8 mouse cellular contexts compared by ENCODE assay signal in the genomic region with DNA sequence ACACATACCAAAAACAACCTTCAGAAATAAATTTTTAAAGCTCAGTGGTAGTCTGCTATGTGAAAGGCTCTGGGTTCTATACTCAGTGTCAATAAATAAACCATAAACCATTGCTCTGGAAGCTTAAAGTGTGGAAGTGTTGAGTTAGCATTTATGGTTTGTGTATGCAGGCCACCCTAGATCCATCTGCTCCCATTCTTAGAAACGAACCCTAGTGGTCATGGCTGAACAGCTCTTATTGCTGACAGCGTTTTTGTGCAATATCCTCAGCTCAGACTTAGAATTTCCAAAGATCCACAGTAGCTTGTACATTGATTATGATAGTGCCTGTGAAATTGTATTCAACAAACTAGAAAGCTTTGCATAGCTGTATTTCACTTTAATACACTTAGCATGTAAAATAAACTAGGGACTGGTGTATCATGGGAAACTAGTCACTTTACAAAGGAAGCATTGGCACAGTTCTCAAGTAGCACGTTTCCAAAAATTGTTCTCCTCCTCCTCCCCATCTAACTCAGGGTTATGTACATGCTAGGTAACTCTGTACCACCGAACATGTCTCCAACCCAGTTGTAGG.
DNase-seq lines count a peak whose midpoint lies in the region; ATAC-seq and TF ChIP-seq lines count a peak whose summit lies in the region.

No protein-coding gene starts in this region.

- no peaks in the 10 kb centered on the region for H3K27me3 ChIP-seq in heart, embryonic 15.5 days
- H3K27me3 ChIP-seq in liver, embryonic 16.5 days (ENCODE audit: control insufficient read depth, insufficient read depth, low read depth, low read length): no peaks in the 10 kb centered on the region

- peaks cover 10% of the 10 kb centered on the region; the same call in 1 of the 2 replicates for H3K4me1 ChIP-seq in brown adipose tissue, adult 24 weeks (ENCODE audit: control insufficient read depth, insufficient read depth, insufficient read length, low read length)
- H3K4me1 ChIP-seq in heart, embryonic 15.5 days (replicated peaks): peaks cover 40% of the 10 kb centered on the region
- H3K4me1 ChIP-seq in liver, embryonic 16.5 days (ENCODE audit: control insufficient read depth, low read depth, low read length): peaks cover 8% of the 10 kb centered on the region

- H3K4me2 ChIP-seq in heart, embryonic 15.5 days: peak overlapping the region; percentile 87
- H3K4me2 ChIP-seq in liver, embryonic 16.5 days (ENCODE audit: low read depth, low read length): peak overlapping the region; percentile 92

- H3K9ac ChIP-seq in heart, embryonic 15.5 days: 0 out of 2 replicates have a peak overlapping the region, but pooled peaks have one; percentile 89
- peak overlapping the region; percentile 99 for H3K9ac ChIP-seq in liver, embryonic 16.5 days (ENCODE audit: low read depth, low read length)

- peak overlapping the region; percentile 85 for H3K4me3 ChIP-seq in layer of hippocampus, adult 2 months
- H3K4me3 ChIP-seq in brown adipose tissue, adult 24 weeks (ENCODE audit: insufficient read depth, low read depth, low read length): 0 out of 2 replicates have a peak overlapping the region, but pooled peaks have one; percentile 25
- peak overlapping the region; percentile 76 for H3K4me3 ChIP-seq in heart, embryonic 15.5 days
- H3K4me3 ChIP-seq in liver, embryonic 16.5 days (ENCODE audit: low read depth, low read length): peak overlapping the region; percentile 96

- H3K9me3 ChIP-seq in heart, embryonic 15.5 days (replicated peaks): no peaks in the 10 kb centered on the region
- H3K9me3 ChIP-seq in liver, embryonic 16.5 days (replicated peaks; ENCODE audit: control insufficient read depth, low read length): no peaks in the 10 kb centered on the region

- no peak for DNase-seq in layer of hippocampus, adult 2 months (ENCODE audit: low spot score in 2 of 2)
- no peak for DNase-seq in layer of hippocampus, postnatal 36 days
- DNase-seq in retina, embryonic 14.5 days (ENCODE audit: low spot score): peak; percentile 52
- no peak for DNase-seq in right cerebral cortex, postnatal 10 days (ENCODE audit: low spot score in 2 of 2)
- DNase-seq in thymus, postnatal 36 days: no peak

- H3K27ac ChIP-seq in layer of hippocampus, adult 2 months: peak overlapping the region; percentile 100
- no peak overlapping the region for H3K27ac ChIP-seq in brown adipose tissue, adult 24 weeks (replicated peaks; ENCODE audit: low read depth, low read length)
- H3K27ac ChIP-seq in heart, embryonic 15.5 days: peak overlapping the region; percentile 99
- peak overlapping the region; percentile 31; the same call in 1 of the 2 replicates for H3K27ac ChIP-seq in liver, embryonic 16.5 days (ENCODE audit: low read length)

- H3K36me3 ChIP-seq in heart, embryonic 15.5 days: no peaks in the 10 kb centered on the region
- no peaks in the 10 kb centered on the region for H3K36me3 ChIP-seq in liver, embryonic 16.5 days (ENCODE audit: control insufficient read depth, insufficient read depth)

- 39% methylated on average over 4 of the region's 4 CpGs for WGBS in heart, embryonic 15.5 days
- WGBS in liver, embryonic 16.5 days (ENCODE audit: insufficient replicate concordance): 18% methylated on average over 4 of the region's 4 CpGs

- TF ChIP-seq CTCF in layer of hippocampus, adult 2 months (conservative IDR thresholded peaks at IDR 0.05): peak; percentile 77

- ATAC-seq in heart, embryonic 15.5 days (replicated peaks; ENCODE audit: insufficient number of reproducible peaks, insufficient read depth, low FRiP score, low read depth): no peak
- ATAC-seq in liver, embryonic 16.5 days (ENCODE audit: low read depth): no peak

Comparison
In these comparisons a context has a peak if more than half of its experiments do, and no peak if none do; other contexts are left out.
1. H3K4me3 ChIP-seq: peak in every context shown above with its lines; median percentile 96 in liver, embryonic 16.5 days; 85 in layer of hippocampus, adult 2 months; 76 in heart, embryonic 15.5 days; 25 in brown adipose tissue, adult 24 weeks.